Mouse (Mus musculus): ENCODE measurements around the gene B020004J07Rik.
"Not testable (repeated sequence)": the region's sequence is repeated elsewhere in the genome, so short reads cannot be mapped to it uniquely, and the experiment has no call there.

Gene B020004J07Rik

GRCm38 (mm10) chr4:101843923-101844322, at the start of gene B020004J07Rik:
TSS of gene B020004J07Rik (minus strand) at chr4:101844023.
- DNase-seq (ENCODE audit: low spot score in 2 of 2): not testable (repeated sequence)

GRCm38 (mm10) chr4:101889377-101889776, 45.6 kb upstream of the B020004J07Rik start:
- DNase-seq (ENCODE audit: low spot score in 2 of 2): no peak

GRCm38 (mm10) chr4:101883641-101884040, 39.8 kb upstream of the B020004J07Rik start:
- no peak for DNase-seq (ENCODE audit: low spot score in 2 of 2)

- DNase-seq (ENCODE audit: low spot score in 2 of 2): not testable (repeated sequence)
These were observed 31.9 kb upstream of the B020004J07Rik start for GRCm38 (mm10) chr4:101875687-101876086.

- not testable (repeated sequence) for DNase-seq (ENCODE audit: low spot score in 2 of 2)
These were observed 28.2 kb upstream of the B020004J07Rik start for GRCm38 (mm10) chr4:101872031-101872430.

- DNase-seq (ENCODE audit: low spot score in 2 of 2): no peak
These were observed 18.5 kb upstream of the B020004J07Rik start for GRCm38 (mm10) chr4:101862289-101862688.

GRCm38 (mm10) chr4:101860873-101861272, 17.1 kb upstream of the B020004J07Rik start:
- DNase-seq (ENCODE audit: low spot score in 2 of 2): no peak

- no peak for DNase-seq (ENCODE audit: low spot score in 2 of 2)
These were observed 7.1 kb upstream of the B020004J07Rik start for GRCm38 (mm10) chr4:101850908-101851307.

Measured in urinary bladder, postnatal 4 days (tissue).